Mouse (Mus musculus): ENCODE data around the gene Nxt2. TPM values are rescaled to one million over a fixed set of nuclear protein-coding genes. Genes with fewer than 3 reads are reported as not detected.

The Nxt2 gene
- polyA plus RNA-seq, 1 experiment: 13.2 TPM

GRCm38 (mm10) chrX:142237101-142237500 is 10.5 kb downstream of the Nxt2 start:
- Histone ChIP-seq H3K27ac (ENCODE audit: insufficient read depth, low read length) (no peak overlapping the region), H3K9ac (ENCODE audit: low read depth, poor library complexity, severe bottlenecking) (no peak overlapping the region), H3K4me3 (ENCODE audit: low read depth, low read length) (no peak overlapping the region), H3K9me3 (replicated peaks; ENCODE audit: control insufficient read depth, insufficient read depth, low read length, poor library complexity, severe bottlenecking) (no peaks in the 10 kb centered on the region), H3K27me3 (ENCODE audit: control insufficient read depth, insufficient read depth, low read length, poor library complexity, severe bottlenecking) (no peaks in the 10 kb centered on the region), H3K4me1 (ENCODE audit: control insufficient read depth, insufficient read depth, low read length) (no peaks in the 10 kb centered on the region), H3K36me3 (ENCODE audit: control insufficient read depth, insufficient read depth, low read length, poor library complexity, severe bottlenecking) (no peaks in the 10 kb centered on the region)
- no peak for TF ChIP-seq EP300 (IDR thresholded peaks at IDR 0.05; ENCODE audit: insufficient read depth, low read depth, low read length)
- TF ChIP-seq POLR2A (IDR thresholded peaks at IDR 0.05; ENCODE audit: insufficient read depth, low read length): no peak
- TF ChIP-seq CTCF (IDR thresholded peaks at IDR 0.05; ENCODE audit: low read depth, low read length): no peak

- no peak for TF ChIP-seq POLR2A (IDR thresholded peaks at IDR 0.05; ENCODE audit: insufficient read depth, low read length)
- TF ChIP-seq CTCF (IDR thresholded peaks at IDR 0.05; ENCODE audit: low read depth, low read length): no peak
- TF ChIP-seq EP300 (IDR thresholded peaks at IDR 0.05; ENCODE audit: insufficient read depth, low read depth, low read length): no peak
- no peaks in the 10 kb centered on the region for H3K9me3 ChIP-seq (replicated peaks; ENCODE audit: control insufficient read depth, insufficient read depth, low read length, poor library complexity, severe bottlenecking)
- H3K9ac ChIP-seq (ENCODE audit: low read depth, poor library complexity, severe bottlenecking): no peak overlapping the region
- no peak overlapping the region for H3K27ac ChIP-seq (ENCODE audit: insufficient read depth, low read length)
- no peak overlapping the region for H3K4me3 ChIP-seq (ENCODE audit: low read depth, low read length)
- H3K27me3 ChIP-seq (ENCODE audit: control insufficient read depth, insufficient read depth, low read length, poor library complexity, severe bottlenecking): no peaks in the 10 kb centered on the region
- H3K36me3 ChIP-seq (ENCODE audit: control insufficient read depth, insufficient read depth, low read length, poor library complexity, severe bottlenecking): no peaks in the 10 kb centered on the region
- H3K4me1 ChIP-seq (ENCODE audit: control insufficient read depth, insufficient read depth, low read length): no peaks in the 10 kb centered on the region
Observed at GRCm38 (mm10) chrX:142245682-142246327, 19.2 kb downstream of the Nxt2 start.

- H3K9ac ChIP-seq (ENCODE audit: low read depth, poor library complexity, severe bottlenecking): no peak overlapping the region
- no peak overlapping the region for H3K4me3 ChIP-seq (ENCODE audit: low read depth, low read length)
- no peaks in the 10 kb centered on the region for H3K36me3 ChIP-seq (ENCODE audit: control insufficient read depth, insufficient read depth, low read length, poor library complexity, severe bottlenecking)
- TF ChIP-seq EP300 (IDR thresholded peaks at IDR 0.05; ENCODE audit: insufficient read depth, low read depth, low read length): no peak
- no peak for TF ChIP-seq CTCF (IDR thresholded peaks at IDR 0.05; ENCODE audit: low read depth, low read length)
- TF ChIP-seq POLR2A (IDR thresholded peaks at IDR 0.05; ENCODE audit: insufficient read depth, low read length): no peak
- no peak overlapping the region for H3K27ac ChIP-seq (ENCODE audit: insufficient read depth, low read length)
- H3K4me1 ChIP-seq (ENCODE audit: control insufficient read depth, insufficient read depth, low read length): no peaks in the 10 kb centered on the region
- no peaks in the 10 kb centered on the region for H3K27me3 ChIP-seq (ENCODE audit: control insufficient read depth, insufficient read depth, low read length, poor library complexity, severe bottlenecking)
- H3K9me3 ChIP-seq (replicated peaks; ENCODE audit: control insufficient read depth, insufficient read depth, low read length, poor library complexity, severe bottlenecking): no peaks in the 10 kb centered on the region
Observed at GRCm38 (mm10) chrX:142250008-142250736, 23.6 kb downstream of the Nxt2 start.

GRCm38 (mm10) chrX:142276031-142276430 is 49.5 kb downstream of the Nxt2 start:
- Histone ChIP-seq H3K9ac (ENCODE audit: low read depth, poor library complexity, severe bottlenecking) (no peak overlapping the region), H3K27me3 (ENCODE audit: control insufficient read depth, insufficient read depth, low read length, poor library complexity, severe bottlenecking) (no peaks in the 10 kb centered on the region), H3K4me3 (ENCODE audit: low read depth, low read length) (no peak overlapping the region), H3K4me1 (ENCODE audit: control insufficient read depth, insufficient read depth, low read length) (no peaks in the 10 kb centered on the region), H3K27ac (ENCODE audit: insufficient read depth, low read length) (no peak overlapping the region), H3K36me3 (ENCODE audit: control insufficient read depth, insufficient read depth, low read length, poor library complexity, severe bottlenecking) (no peaks in the 10 kb centered on the region), H3K9me3 (replicated peaks; ENCODE audit: control insufficient read depth, insufficient read depth, low read length, poor library complexity, severe bottlenecking) (no peaks in the 10 kb centered on the region)
- TF ChIP-seq EP300 (IDR thresholded peaks at IDR 0.05; ENCODE audit: insufficient read depth, low read depth, low read length): no peak
- no peak for TF ChIP-seq POLR2A (IDR thresholded peaks at IDR 0.05; ENCODE audit: insufficient read depth, low read length)
- TF ChIP-seq CTCF (IDR thresholded peaks at IDR 0.05; ENCODE audit: low read depth, low read length): no peak

- Histone ChIP-seq H3K27me3 (ENCODE audit: control insufficient read depth, insufficient read depth, low read length, poor library complexity, severe bottlenecking) (no peaks in the 10 kb centered on the region), H3K9ac (ENCODE audit: low read depth, poor library complexity, severe bottlenecking) (no peak overlapping the region), H3K27ac (ENCODE audit: insufficient read depth, low read length) (no peak overlapping the region), H3K4me3 (ENCODE audit: low read depth, low read length) (no peak overlapping the region), H3K4me1 (ENCODE audit: control insufficient read depth, insufficient read depth, low read length) (no peaks in the 10 kb centered on the region), H3K36me3 (ENCODE audit: control insufficient read depth, insufficient read depth, low read length, poor library complexity, severe bottlenecking) (no peaks in the 10 kb centered on the region), H3K9me3 (replicated peaks; ENCODE audit: control insufficient read depth, insufficient read depth, low read length, poor library complexity, severe bottlenecking) (no peaks in the 10 kb centered on the region)
- TF ChIP-seq EP300 (IDR thresholded peaks at IDR 0.05; ENCODE audit: insufficient read depth, low read depth, low read length) (no peak), POLR2A (IDR thresholded peaks at IDR 0.05; ENCODE audit: insufficient read depth, low read length) (no peak), CTCF (IDR thresholded peaks at IDR 0.05; ENCODE audit: low read depth, low read length) (no peak)
Observed at GRCm38 (mm10) chrX:142276573-142276972, 50.0 kb downstream of the Nxt2 start.

GRCm38 (mm10) chrX:142285905-142286304 is 59.3 kb downstream of the Nxt2 start:
- H3K27me3 ChIP-seq (ENCODE audit: control insufficient read depth, insufficient read depth, low read length, poor library complexity, severe bottlenecking): no peaks in the 10 kb centered on the region
- H3K9me3 ChIP-seq (replicated peaks; ENCODE audit: control insufficient read depth, insufficient read depth, low read length, poor library complexity, severe bottlenecking): no peaks in the 10 kb centered on the region
- H3K9ac ChIP-seq (ENCODE audit: low read depth, poor library complexity, severe bottlenecking): no peak overlapping the region
- no peaks in the 10 kb centered on the region for H3K36me3 ChIP-seq (ENCODE audit: control insufficient read depth, insufficient read depth, low read length, poor library complexity, severe bottlenecking)
- no peak overlapping the region for H3K27ac ChIP-seq (ENCODE audit: insufficient read depth, low read length)
- H3K4me1 ChIP-seq (ENCODE audit: control insufficient read depth, insufficient read depth, low read length): no peaks in the 10 kb centered on the region
- TF ChIP-seq EP300 (IDR thresholded peaks at IDR 0.05; ENCODE audit: insufficient read depth, low read depth, low read length) (no peak), POLR2A (IDR thresholded peaks at IDR 0.05; ENCODE audit: insufficient read depth, low read length) (no peak), CTCF (IDR thresholded peaks at IDR 0.05; ENCODE audit: low read depth, low read length) (no peak)
- H3K4me3 ChIP-seq (ENCODE audit: low read depth, low read length): no peak overlapping the region

Other genes with a start within 250 kb of the Nxt2 start
- gene Gucy2f, start 29.8 kb upstream of the Nxt2 start, polyA plus RNA-seq (2011; ENCODE audit: insufficient read depth, insufficient read length, low read depth, missing spikeins): not detected in 2 replicates
- 0.52 TPM in 1 of 2 replicates, not detected in the other for gene Kcne1l, start 79.5 kb downstream of the Nxt2 start, polyA plus RNA-seq (2011; ENCODE audit: insufficient read depth, insufficient read length, low read depth, missing spikeins)
- gene Acsl4, start 163.8 kb downstream of the Nxt2 start, polyA plus RNA-seq (2011; ENCODE audit: insufficient read depth, insufficient read length, low read depth, missing spikeins): 46.5 and 47.9 TPM in 2 replicates